Mouse (Mus musculus): ENCODE results near the gene Wdr83os. TPM values are rescaled to one million over a fixed set of nuclear protein-coding genes. Genes with fewer than 3 reads are reported as not detected.

The Wdr83os gene
- total and polyA plus RNA-seq, 3 experiments = 40.9 to 103 (median 43.5) TPM

DNA sequence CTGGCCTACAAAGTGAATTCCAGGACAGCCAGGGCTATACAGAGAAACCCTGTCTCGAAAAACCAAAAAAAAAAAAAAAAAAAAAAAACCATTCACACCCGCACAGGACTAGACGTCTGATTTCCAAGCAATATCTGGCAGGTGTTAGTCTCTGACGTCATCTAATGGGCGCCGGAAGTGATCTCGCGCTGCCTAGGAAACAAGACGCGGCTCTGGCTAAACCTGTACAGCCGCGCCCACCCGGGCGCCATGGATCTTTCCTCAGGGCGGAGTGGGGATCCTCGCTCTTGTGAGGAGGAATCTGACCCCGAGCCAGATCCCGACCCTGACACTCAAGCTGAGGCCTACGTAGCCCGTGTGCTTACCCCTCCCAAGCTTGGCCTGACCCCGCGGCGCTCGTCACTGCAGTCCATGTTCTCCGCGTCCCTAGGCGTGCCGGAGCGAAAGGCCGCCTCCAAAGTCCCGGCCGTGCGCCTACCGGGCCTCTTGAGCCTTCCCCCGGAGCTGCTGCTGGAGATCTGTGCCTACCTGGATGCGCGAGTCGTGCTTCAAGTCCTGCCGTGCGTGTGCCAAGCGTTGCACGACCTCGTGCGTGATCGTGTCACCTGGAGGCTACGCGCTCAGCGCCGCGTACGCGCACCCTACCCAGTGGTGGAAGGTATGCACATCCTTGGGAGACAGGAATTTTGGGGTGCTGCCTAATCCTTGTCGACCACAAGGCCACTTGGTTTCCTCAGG lies 20.5 kb upstream of the Wdr83os start, which contains the start of gene Fbxw9 (continued):
- TF ChIP-seq TBP (conservative IDR thresholded peaks at IDR 0.05; ENCODE audit: low read depth, low read length) (no peak), ELF1 (IDR thresholded peaks at IDR 0.05; ENCODE audit: low read depth, low read length) (peak; percentile 84), ZC3H11A (IDR thresholded peaks at IDR 0.05; ENCODE audit: low read depth, low read length) (no peak), SMC3 (IDR thresholded peaks at IDR 0.05; ENCODE audit: low read depth, low read length) (no peak), E2F4 (IDR thresholded peaks at IDR 0.05; ENCODE audit: insufficient replicate concordance, low read depth, low read length) (no peak), HCFC1 (IDR thresholded peaks at IDR 0.05; ENCODE audit: low read depth, low read length) (peak; percentile 81), ETS1 (conservative IDR thresholded peaks at IDR 0.05; ENCODE audit: low read depth, low read length) (no peak), MAFK (IDR thresholded peaks at IDR 0.05; ENCODE audit: insufficient replicate concordance, low read length) (no peak), POLR2AphosphoS2 (IDR thresholded peaks at IDR 0.05; ENCODE audit: low read depth, low read length) (peak; percentile 78; the same call in 1 of the 2 replicates), TCF12 (IDR thresholded peaks at IDR 0.05; ENCODE audit: low read depth, low read length) (0 out of 2 replicates have a peak, but pooled peaks have one; percentile 17), IRF4 (IDR thresholded peaks at IDR 0.05; ENCODE audit: low read depth, low read length) (peak; percentile 40; the same call in 1 of the 2 replicates), CTCF (conservative IDR thresholded peaks at IDR 0.05 in 1 of 2, IDR thresholded peaks at IDR 0.05 in 1 of 2; ENCODE audit: low read depth in 2 of 2, low read length in 2 of 2) (no peak), MAZ (IDR thresholded peaks at IDR 0.05; ENCODE audit: low read depth, low read length) (no peak), GABPA (IDR thresholded peaks at IDR 0.05; ENCODE audit: insufficient replicate concordance, low read depth, low read length) (no peak), BHLHE40 (IDR thresholded peaks at IDR 0.05; ENCODE audit: low read depth, low read length) (peak; percentile 24; the same call in 1 of the 2 replicates), KAT2A (IDR thresholded peaks at IDR 0.05; ENCODE audit: insufficient replicate concordance, low read length) (0 out of 2 replicates have a peak, but pooled peaks have one; percentile 40), RCOR1 (conservative IDR thresholded peaks at IDR 0.05; ENCODE audit: low read depth, low read length) (no peak), EP300 (IDR thresholded peaks at IDR 0.05; ENCODE audit: low read length) (no peak), PAX5 (IDR thresholded peaks at IDR 0.05; ENCODE audit: low read length) (no peak), MAX (IDR thresholded peaks at IDR 0.05; ENCODE audit: low read length) (no peak), USF1 (IDR thresholded peaks at IDR 0.05; ENCODE audit: low read depth, low read length) (no peak), NRF1 (IDR thresholded peaks at IDR 0.05; ENCODE audit: low read depth, low read length) (no peak), ZKSCAN1 (IDR thresholded peaks at IDR 0.05; ENCODE audit: borderline replicate concordance, low read depth, low read length) (no peak)

DNA sequence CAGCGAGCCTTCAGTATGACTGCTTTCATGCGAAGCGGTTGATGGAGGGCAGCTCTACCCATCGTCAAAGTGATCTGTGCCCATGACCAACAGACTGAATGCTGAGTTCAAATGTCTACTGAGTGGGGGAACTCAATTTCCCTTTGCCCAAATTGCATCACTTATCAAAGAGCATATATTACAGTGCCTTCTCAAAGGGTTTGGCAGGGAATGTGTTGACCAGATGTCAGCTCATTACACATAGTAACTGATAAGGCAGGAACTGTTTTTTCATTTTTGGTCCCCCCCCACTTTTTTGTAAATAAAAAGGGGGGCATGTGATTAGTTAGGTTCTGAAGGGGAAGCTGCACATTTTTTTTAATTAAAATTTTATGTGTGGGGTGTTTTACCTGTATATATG lies 17.9 kb upstream of the Wdr83os start:
- TF ChIP-seq TBP (conservative IDR thresholded peaks at IDR 0.05; ENCODE audit: low read depth, low read length) (no peak), GABPA (IDR thresholded peaks at IDR 0.05; ENCODE audit: insufficient replicate concordance, low read depth, low read length) (no peak), MAX (IDR thresholded peaks at IDR 0.05; ENCODE audit: low read length) (no peak), ETS1 (conservative IDR thresholded peaks at IDR 0.05; ENCODE audit: low read depth, low read length) (no peak), UBTF (IDR thresholded peaks at IDR 0.05; ENCODE audit: low read depth, low read length) (no peak), RAD21 (IDR thresholded peaks at IDR 0.05; ENCODE audit: low read depth, low read length) (no peak), EP300 (IDR thresholded peaks at IDR 0.05; ENCODE audit: low read length) (no peak), ZC3H11A (IDR thresholded peaks at IDR 0.05; ENCODE audit: low read depth, low read length) (no peak), SMC3 (IDR thresholded peaks at IDR 0.05; ENCODE audit: low read depth, low read length) (no peak), JUN (IDR thresholded peaks at IDR 0.05; ENCODE audit: insufficient read depth, low read depth, low read length) (no peak), E2F4 (IDR thresholded peaks at IDR 0.05; ENCODE audit: insufficient replicate concordance, low read depth, low read length) (no peak), MXI1 (IDR thresholded peaks at IDR 0.05; ENCODE audit: low read depth, low read length) (no peak), ZMIZ1 (IDR thresholded peaks at IDR 0.05; ENCODE audit: low read depth, low read length) (no peak), POLR2AphosphoS2 (IDR thresholded peaks at IDR 0.05; ENCODE audit: low read depth, low read length) (no peak), SIN3A (IDR thresholded peaks at IDR 0.05; ENCODE audit: low read length) (no peak), CTCF (conservative IDR thresholded peaks at IDR 0.05 in 1 of 2, IDR thresholded peaks at IDR 0.05 in 1 of 2; ENCODE audit: low read depth in 2 of 2, low read length in 2 of 2) (no peak), MAZ (IDR thresholded peaks at IDR 0.05; ENCODE audit: low read depth, low read length) (no peak), NRF1 (IDR thresholded peaks at IDR 0.05; ENCODE audit: low read depth, low read length) (no peak), MAFK (IDR thresholded peaks at IDR 0.05; ENCODE audit: insufficient replicate concordance, low read length) (no peak), BHLHE40 (IDR thresholded peaks at IDR 0.05; ENCODE audit: low read depth, low read length) (no peak)
- DNase-seq (ENCODE audit: extremely low read depth) = no peak
- Histone ChIP-seq H3K9ac (ENCODE audit: insufficient read depth, low read depth) (no peak overlapping the region), H3K4me1 (ENCODE audit: control insufficient read depth in 1 of 2, insufficient read depth in 2 of 2) (peaks cover 5 to 18% of the 10 kb centered on the region in 2 experiments), H3K79me2 (replicated peaks; ENCODE audit: control insufficient read depth, extremely low read depth, insufficient read depth, poor library complexity, severe bottlenecking) (no peaks in the 10 kb centered on the region), H3K36me3 (replicated peaks in 1 of 2; ENCODE audit: control insufficient read depth in 1 of 2, insufficient read depth in 1 of 2, low read length in 1 of 2) (peaks cover 31 to 57% of the 10 kb centered on the region in 2 experiments), H3K4me2 (ENCODE audit: insufficient read depth, low read depth, poor library complexity, severe bottlenecking) (no peak overlapping the region), H3K9me3 (replicated peaks; ENCODE audit: low read length) (no peaks in the 10 kb centered on the region), H3K27me3 (replicated peaks) (no peaks in the 10 kb centered on the region), H3K4me3 (replicated peaks in 1 of 3; ENCODE audit: low read depth in 2 of 3, low read length in 2 of 3, poor library complexity in 1 of 3) (no peak overlapping the region), H3K27ac (ENCODE audit: insufficient read depth, low read depth) (no peak overlapping the region)
- dilution Hi-C loops (cut with MboI; ENCODE audit: extremely low pct_ligation_motif_present, extremely low pct_unique_long_range_greater_than_20kb, low sequenced_read_pairs) = no loop called here
- in situ Hi-C loops (cut with MboI; ENCODE audit: low pct_ligation_motif_present, low pct_unique_long_range_greater_than_20kb, low sequenced_read_pairs) = no loop called here
